1 mouse cellular context compared by ENCODE assay signal in the genomic region with DNA sequence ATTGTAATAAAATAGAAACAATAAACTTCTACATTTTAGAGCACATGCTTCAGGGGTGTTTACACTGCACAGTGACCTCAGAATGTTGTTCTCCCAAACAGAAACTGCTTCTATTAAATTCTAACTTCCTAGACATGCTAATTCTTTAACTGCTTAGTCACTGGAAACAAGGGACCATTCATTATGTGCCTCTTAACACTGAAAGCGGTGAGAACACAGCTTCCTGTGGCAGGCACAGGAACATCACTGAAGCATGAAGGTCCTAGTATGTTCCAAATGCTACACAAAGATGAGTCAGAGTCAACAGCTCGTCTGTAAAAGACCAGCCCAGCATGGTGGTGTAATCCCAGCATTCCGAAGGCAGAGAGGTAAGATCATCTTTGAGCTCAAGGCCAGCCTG.
TF ChIP-seq lines count a peak whose summit lies in the region.

No protein-coding gene starts in this region.

TF ChIP-seq in CH12.LX, 34 proteins besides CTCF, POLR2A, EP300 and RAD21 (continued from another document):
- TF ChIP-seq MXI1 (IDR thresholded peaks at IDR 0.05; ENCODE audit: low read depth, low read length) (no peak), MEF2A (IDR thresholded peaks at IDR 0.05; ENCODE audit: borderline replicate concordance, low read depth, low read length) (no peak; the same call in 1 of the 2 replicates), MYC (IDR thresholded peaks at IDR 0.05; ENCODE audit: low read depth, low read length) (no peak), ZC3H11A (IDR thresholded peaks at IDR 0.05; ENCODE audit: low read depth, low read length) (no peak), RCOR1 (conservative IDR thresholded peaks at IDR 0.05; ENCODE audit: low read depth, low read length) (no peak), CHD1 (IDR thresholded peaks at IDR 0.05; ENCODE audit: low read depth, low read length) (no peak), CHD2 (IDR thresholded peaks at IDR 0.05; ENCODE audit: low read length) (no peak), POLR2AphosphoS2 (IDR thresholded peaks at IDR 0.05; ENCODE audit: low read depth, low read length) (no peak), MAX (IDR thresholded peaks at IDR 0.05; ENCODE audit: low read length) (no peak), ETS1 (conservative IDR thresholded peaks at IDR 0.05; ENCODE audit: low read depth, low read length) (peak; percentile 79), HCFC1 (IDR thresholded peaks at IDR 0.05; ENCODE audit: low read depth, low read length) (no peak), MAFK (IDR thresholded peaks at IDR 0.05; ENCODE audit: insufficient replicate concordance, low read length) (peak; percentile 59; the same call in 1 of the 2 replicates)
